Mouse (Mus musculus) MEL (cell line): Measurements from ENCODE around the gene Hhex. TPM values are rescaled to one million over a fixed set of nuclear protein-coding genes. Genes with fewer than 3 reads are reported as not detected.

ENCODE experiments used
- DNase-seq: peaks from one replicate; pipeline ENCODE4 v3.0.0; 2011; ENCODE audit warnings: low read depth, low spot score
- H3K27ac ChIP-seq: 2 replicates; pipeline ENCODE4 v1.5.1; 2012; ENCODE audit warnings: low read depth, mild to moderate bottlenecking, control low read depth, low read length, moderate library complexity; ENCODE audit not compliant: control insufficient read depth
- H3K27me3 ChIP-seq, 2 experiments: fragments of 150-350 bp in 1 of 2; sonication (generic) in 1 of 2; 2 replicates each; pipeline ENCODE4 v1.6.1; 2012; ENCODE audit warnings: low read length in 2 of 2, mild to moderate bottlenecking in 2 of 2, improper control_type of control experiment in 1 of 2, moderate library complexity in 1 of 2; ENCODE audit not compliant: insufficient read depth in 2 of 2, control insufficient read depth in 1 of 2
- H3K36me3 ChIP-seq, 2 experiments: 2 replicates each; pipeline ENCODE4 v1.6.1; 2012 to 2014; ENCODE audit warnings: low read length in 2 of 2, improper control_type of control experiment in 1 of 2, inconsistent platforms in 1 of 2, mild to moderate bottlenecking in 1 of 2; ENCODE audit not compliant: insufficient read depth in 2 of 2, control insufficient read depth in 1 of 2
- H3K4me1 ChIP-seq, 2 experiments: fragments of 150-350 bp in 1 of 2; sonication (generic) in 1 of 2; 2 replicates each; pipeline ENCODE4 v1.6.1; 2012; ENCODE audit warnings: low read length in 2 of 2, improper control_type of control experiment in 1 of 2, mild to moderate bottlenecking in 1 of 2; ENCODE audit not compliant: insufficient read depth in 2 of 2, control insufficient read depth in 1 of 2
- H3K4me3 ChIP-seq, 2 experiments: fragments of 150-350 bp in 1 of 2; sonication (generic) in 1 of 2; 2 replicates each; pipeline ENCODE4 v1.5.1; 2012; ENCODE audit warnings: low read depth in 2 of 2, low read length in 2 of 2, mild to moderate bottlenecking in 2 of 2, moderate library complexity in 2 of 2, control low read depth in 1 of 2, improper control_type of control experiment in 1 of 2; ENCODE audit not compliant: control insufficient read depth in 1 of 2, insufficient read depth in 1 of 2
- H3K79me2 ChIP-seq: 2 replicates; pipeline ENCODE4 v1.6.1; 2012; ENCODE audit warnings: mild to moderate bottlenecking, low read length, moderate library complexity; ENCODE audit not compliant: control insufficient read depth, poor library complexity, insufficient read depth
- H3K9ac ChIP-seq: 2 replicates; pipeline ENCODE4 v1.6.1; 2012; ENCODE audit warnings: low read depth, mild to moderate bottlenecking, control low read depth, low read length, moderate library complexity; ENCODE audit not compliant: control insufficient read depth, poor library complexity, severe bottlenecking
- H3K9me3 ChIP-seq: fragments of 150-350 bp; sonication (generic); replicated peaks from 2 replicates; pipeline ENCODE4 v1.6.1; 2012; ENCODE audit warnings: mild to moderate bottlenecking, low read length, improper control_type of control experiment, moderate library complexity; ENCODE audit not compliant: insufficient read depth
- BHLHE40 ChIP-seq: IDR thresholded peaks from 2 replicates; pipeline ENCODE4 v1.6.1; 2012; ENCODE audit warnings: low read depth, mild to moderate bottlenecking, inconsistent platforms, low read length, improper control_type of control experiment, borderline replicate concordance
- CHD1 ChIP-seq: IDR thresholded peaks from 2 replicates; pipeline ENCODE4 v1.6.1; 2012; ENCODE audit warnings: low read depth, mild to moderate bottlenecking, inconsistent platforms, low read length, improper control_type of control experiment
- CHD2 ChIP-seq: IDR thresholded peaks from 2 replicates; pipeline ENCODE4 v1.6.1; 2011; ENCODE audit warnings: low read length, improper control_type of control experiment
- GABPA ChIP-seq: IDR thresholded peaks from 2 replicates; pipeline ENCODE4 v1.6.1; 2012; ENCODE audit warnings: low read depth, mild to moderate bottlenecking, inconsistent platforms, low read length, improper control_type of control experiment, moderate library complexity
- HCFC1 ChIP-seq: IDR thresholded peaks from 2 replicates; pipeline ENCODE4 v1.6.1; 2012; ENCODE audit warnings: low read depth, mild to moderate bottlenecking, inconsistent platforms, low read length, improper control_type of control experiment, moderate library complexity
- JUND ChIP-seq: IDR thresholded peaks from 2 replicates; pipeline ENCODE4 v1.6.1; 2011; ENCODE audit warnings: low read depth, mild to moderate bottlenecking, improper control_type of control experiment, low read length
- MAFK ChIP-seq: IDR thresholded peaks from 2 replicates; pipeline ENCODE4 v1.6.1; 2011; ENCODE audit warnings: low read depth, mild to moderate bottlenecking, low read length, improper control_type of control experiment, borderline replicate concordance
- MAX ChIP-seq: IDR thresholded peaks from 2 replicates; pipeline ENCODE4 v1.6.1; 2011; ENCODE audit warnings: low read length, improper control_type of control experiment
- MAZ ChIP-seq: IDR thresholded peaks from 2 replicates; pipeline ENCODE4 v1.6.1; 2012; ENCODE audit warnings: low read depth, mild to moderate bottlenecking, inconsistent platforms, low read length, improper control_type of control experiment
- MYC ChIP-seq: IDR thresholded peaks from 2 replicates; pipeline ENCODE4 v1.6.1; 2011; ENCODE audit warnings: low read depth, mild to moderate bottlenecking, low read length, improper control_type of control experiment, moderate library complexity
- NELFE ChIP-seq: IDR thresholded peaks from 2 replicates; pipeline ENCODE4 v1.6.1; 2011; ENCODE audit warnings: low read depth, low read length, improper control_type of control experiment
- NRF1 ChIP-seq: IDR thresholded peaks from 2 replicates; pipeline ENCODE4 v1.6.1; 2014; ENCODE audit warnings: low read depth, mild to moderate bottlenecking, inconsistent platforms, low read length, improper control_type of control experiment, moderate library complexity; ENCODE audit not compliant: poor library complexity, insufficient read depth, severe bottlenecking
- POLR2AphosphoS2 ChIP-seq: IDR thresholded peaks from 2 replicates; pipeline ENCODE4 v1.6.1; 2011; ENCODE audit warnings: low read length, improper control_type of control experiment
- RAD21 ChIP-seq: IDR thresholded peaks from 2 replicates; pipeline ENCODE4 v1.6.1; 2011; ENCODE audit warnings: mild to moderate bottlenecking, low read depth, low read length, improper control_type of control experiment
- RCOR1 ChIP-seq: IDR thresholded peaks from 2 replicates; pipeline ENCODE4 v1.6.1; 2012; ENCODE audit warnings: low read depth, mild to moderate bottlenecking, inconsistent platforms, low read length, improper control_type of control experiment
- SMC3 ChIP-seq: IDR thresholded peaks from 2 replicates; pipeline ENCODE4 v1.6.1; 2011; ENCODE audit warnings: low read depth, low read length, improper control_type of control experiment
- TBP ChIP-seq: IDR thresholded peaks from 2 replicates; pipeline ENCODE4 v1.8.0; 2011; ENCODE audit warnings: low read depth, low read length, improper control_type of control experiment
- TCF12 ChIP-seq: IDR thresholded peaks from 2 replicates; pipeline ENCODE4 v1.6.1; 2014; ENCODE audit warnings: low read depth, mild to moderate bottlenecking, inconsistent platforms, low read length, improper control_type of control experiment, moderate library complexity
- USF1 ChIP-seq: IDR thresholded peaks from 2 replicates; pipeline ENCODE4 v1.6.1; 2014; ENCODE audit warnings: low read depth, mild to moderate bottlenecking, inconsistent platforms, low read length, improper control_type of control experiment, moderate library complexity
- USF2 ChIP-seq, 2 experiments: IDR thresholded peaks; 2 replicates each; pipeline ENCODE4 v1.6.1; 2011 to 2012; ENCODE audit warnings: improper control_type of control experiment in 2 of 2, low read length in 2 of 2, borderline replicate concordance in 1 of 2, inconsistent platforms in 1 of 2, low read depth in 1 of 2, mild to moderate bottlenecking in 1 of 2; ENCODE audit not compliant: insufficient read depth in 1 of 2
- ZC3H11A ChIP-seq: IDR thresholded peaks from 2 replicates; pipeline ENCODE4 v1.6.1; 2012; ENCODE audit warnings: low read depth, mild to moderate bottlenecking, inconsistent platforms, low read length, improper control_type of control experiment
- polyA plus RNA-seq, 2 experiments: library from polyadenylated mRNA; stranded (reverse) in 1 of 2; unstranded in 1 of 2; fragments of >175 nt in 1 of 2; fragments of >200 nt in 1 of 2; gene quantifications; 2 replicates each; pipeline versions ENCODE4 v1.2.1 to v1.2.4; 2012; ENCODE audit warnings: low replicate concordance in 2 of 2, low read depth in 1 of 2; ENCODE audit not compliant: insufficient read length in 2 of 2, insufficient read depth in 1 of 2, missing spikeins in 1 of 2
- total RNA-seq: library from RNA; depleted of rRNA; stranded (reverse); fragments of 300-350 nt; gene quantifications from 2 replicates; pipeline ENCODE4 v1.2.3, GENCODE M21; 2012

The Hhex gene
- total and polyA plus RNA-seq, 3 experiments, result not detected

DNA sequence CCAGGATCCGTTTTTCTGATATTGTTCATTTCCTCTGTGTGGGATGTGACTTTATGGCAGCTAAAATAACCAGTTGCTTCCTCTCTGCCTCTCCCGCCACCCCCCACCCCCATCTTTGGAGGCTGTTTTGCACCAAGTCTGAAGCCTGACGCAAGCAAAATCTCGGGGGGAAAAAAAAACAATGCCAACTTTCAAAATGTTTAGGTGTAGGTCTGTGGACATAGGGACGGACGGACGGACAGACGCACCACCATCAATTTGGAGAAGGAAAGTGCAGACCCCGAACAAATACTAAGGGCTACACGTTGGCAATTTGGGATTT is 1.2 kb downstream of the Hhex start:
- no peaks in the 10 kb centered on the region for H3K9me3 ChIP-seq

DNA sequence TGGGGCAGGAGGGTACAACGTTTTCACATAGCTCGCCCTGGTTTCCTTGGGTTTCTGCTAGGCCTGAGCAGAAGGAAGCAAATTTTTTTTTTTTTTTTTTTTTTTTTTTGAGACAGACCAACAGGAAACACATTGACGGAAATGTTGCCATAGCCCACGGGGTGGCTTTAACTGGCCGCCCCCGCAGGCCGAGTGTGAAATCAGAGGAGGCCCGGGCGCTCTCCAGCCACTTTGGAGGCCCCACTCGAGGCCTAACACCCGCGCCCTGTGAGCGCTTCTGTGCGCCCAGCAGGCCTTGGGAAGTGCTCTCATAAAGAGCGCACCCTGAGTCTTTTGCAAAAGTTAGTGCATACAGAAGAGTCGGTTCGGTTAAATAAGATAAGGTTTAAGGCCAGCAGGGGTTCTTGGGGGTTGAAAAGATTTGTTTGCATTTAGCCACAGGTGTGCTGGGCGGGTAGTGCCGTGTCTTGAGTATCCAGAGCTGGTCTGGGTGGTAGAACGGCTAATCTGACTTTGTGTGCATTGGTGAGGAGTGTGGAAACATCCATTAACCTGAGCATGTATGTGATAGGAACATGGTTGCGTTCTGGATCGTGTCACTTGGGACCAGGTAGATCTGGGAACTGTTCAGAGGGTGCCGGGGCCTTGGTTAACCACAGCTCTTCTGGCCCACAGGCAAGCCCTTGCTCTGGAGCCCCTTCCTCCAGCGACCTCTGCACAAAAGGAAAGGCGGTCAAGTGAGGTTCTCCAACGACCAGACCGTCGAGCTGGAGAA is 2.1 kb downstream of the Hhex start:
- no peaks in the 10 kb centered on the region for H3K36me3 ChIP-seq
- no peak for DNase-seq
- no peak overlapping the region for H3K9ac ChIP-seq
- H3K27ac ChIP-seq, result no peak overlapping the region
- TF ChIP-seq MYC (no peak), HCFC1 (no peak), GABPA (no peak), RAD21 (no peak), NRF1 (no peak), ZC3H11A (no peak), TCF12 (no peak), MAX (no peak), JUND (no peak), CHD2 (no peak), RCOR1 (no peak), BHLHE40 (no peak), USF2 (IDR thresholded peaks at IDR 0.05; ENCODE audit: borderline replicate concordance in 1 of 2, insufficient read depth in 1 of 2, low read depth in 1 of 2, low read length in 2 of 2) (no peak), MAFK (no peak), NELFE (no peak), SMC3 (no peak), POLR2AphosphoS2 (no peak)
- H3K79me2 ChIP-seq, result no peaks in the 10 kb centered on the region
- H3K9me3 ChIP-seq, result no peaks in the 10 kb centered on the region
- no peaks in the 10 kb centered on the region for H3K4me1 ChIP-seq
- no peaks in the 10 kb centered on the region; a peak in 1 of 4 replicates for H3K27me3 ChIP-seq
- H3K4me3 ChIP-seq, result no peak overlapping the region

More for the DNA sequence above, 1.2 kb downstream of the Hhex start:
- no peaks in the 10 kb centered on the region for H3K36me3 ChIP-seq
- no peak for DNase-seq
- H3K27me3 ChIP-seq, result no peaks in the 10 kb centered on the region
- TF ChIP-seq BHLHE40 (no peak), CHD1 (no peak), GABPA (no peak), NRF1 (no peak), HCFC1 (no peak), USF1 (no peak), TBP (no peak), MAZ (no peak)
- H3K27ac ChIP-seq, result no peak overlapping the region
- no peak overlapping the region for H3K9ac ChIP-seq
- H3K4me1 ChIP-seq, result no peaks in the 10 kb centered on the region
- no peaks in the 10 kb centered on the region for H3K79me2 ChIP-seq
- no peak overlapping the region for H3K4me3 ChIP-seq
